21 mouse cellular contexts compared by ENCODE assay signal in the genomic region with DNA sequence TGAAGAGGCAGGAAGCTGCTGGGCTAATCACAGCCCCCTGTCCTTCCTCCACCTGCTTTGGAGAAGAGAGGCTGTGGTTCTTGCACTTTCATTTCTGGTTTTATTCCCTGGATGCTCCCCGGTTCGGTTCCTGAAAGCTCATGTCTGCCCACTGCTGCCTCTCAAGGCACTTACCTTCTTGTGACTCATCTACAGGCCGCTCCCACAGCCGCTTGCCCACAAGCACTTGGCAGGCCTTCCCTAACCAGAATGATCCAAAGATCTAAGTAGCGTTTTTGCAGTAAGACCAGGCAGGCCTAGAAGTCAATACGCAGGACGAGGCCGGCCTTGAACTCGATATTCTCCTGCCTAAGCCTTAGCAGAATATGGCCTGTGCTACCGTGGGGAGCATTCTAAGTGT. TPM values are rescaled to one million over a fixed set of nuclear protein-coding genes. Genes with fewer than 3 reads are reported as not detected.
DNase-seq lines count a peak whose midpoint lies in the region; ATAC-seq and TF ChIP-seq lines count a peak whose summit lies in the region.
"Had no signal": no experiment of that assay in that cellular context is flagged by ENCODE, and none has a peak within 500 bp of the region (broad histone marks: within the 10 kb centered on the region; RNA-seq: fewer than 3 reads in every experiment).

No protein-coding gene starts in this region.

- ATAC-seq in granulocyte monocyte progenitor cell, adult 5-6 weeks (replicated peaks; ENCODE audit: poor library complexity, severe bottlenecking), result peak; percentile 63; the same call in 1 of the 2 replicates
- ATAC-seq in heart, embryonic 12.5 days (ENCODE audit: insufficient number of reproducible peaks, low FRiP score), result no peak
- ATAC-seq in megakaryocyte, adult 5-6 weeks (ENCODE audit: poor library complexity, severe bottlenecking), result no peak
- ATAC-seq: hindbrain, embryonic 16.5 days; intestine, embryonic 16.5 days; midbrain, embryonic 13.5 days had no signal

- H3K4me3 ChIP-seq in gastrocnemius, adult 2 months, result no peak overlapping the region
- no peak overlapping the region for H3K4me3 ChIP-seq in C2C12 (ENCODE audit: insufficient read depth, poor library complexity, severe bottlenecking)
- no peak overlapping the region for H3K4me3 ChIP-seq in heart, embryonic 12.5 days
- H3K4me3 ChIP-seq: midbrain, embryonic 13.5 days had no signal

- no peak overlapping the region for H3ac ChIP-seq in C2C12 (ENCODE audit: control insufficient read depth, insufficient read length, low read depth)

- no peaks in the 10 kb centered on the region for H3K27me3 ChIP-seq in C2C12 (ENCODE audit: control insufficient read depth, insufficient read depth, insufficient read length)
- no peaks in the 10 kb centered on the region for H3K27me3 ChIP-seq in heart, embryonic 12.5 days (replicated peaks)
- H3K27me3 ChIP-seq: midbrain, embryonic 13.5 days had no signal

- no peak overlapping the region for H3K4me2 ChIP-seq in heart, embryonic 12.5 days
- H3K4me2 ChIP-seq: liver, embryonic 11.5 days; lung, embryonic 14.5 days; midbrain, embryonic 13.5 days had no signal

- H3K36me3 ChIP-seq in C2C12 (ENCODE audit: control insufficient read depth, insufficient read depth), result peaks cover under 1% of the 10 kb centered on the region
- H3K36me3 ChIP-seq in heart, embryonic 12.5 days, result peaks cover 35% of the 10 kb centered on the region
- H3K36me3 ChIP-seq: G1E; midbrain, embryonic 13.5 days had no signal

- no peak overlapping the region for H3K27ac ChIP-seq in gastrocnemius, adult 2 months
- no peak overlapping the region for H3K27ac ChIP-seq in heart, embryonic 12.5 days (ENCODE audit: poor library complexity, severe bottlenecking)
- H3K27ac ChIP-seq: midbrain, embryonic 13.5 days had no signal

- intact Hi-C loops in gastrocnemius, adult 2 months (cut with DNase I), result no loop called here

- 0 out of 2 replicates have a peak, but pooled peaks cover 4% of the 10 kb centered on the region for H3K9me3 ChIP-seq in heart, embryonic 12.5 days (replicated peaks)
- H3K9me3 ChIP-seq: G1E; midbrain, embryonic 13.5 days had no signal

- H3K79me3 ChIP-seq in C2C12 (ENCODE audit: low read depth), result peaks cover 13% of the 10 kb centered on the region

- peak; percentile 34 for DNase-seq in gastrocnemius, adult 2 months
- no peak for DNase-seq in gastrocnemius, postnatal 4 days (ENCODE audit: low spot score in 2 of 2)
- DNase-seq in adrenal gland, postnatal 14 days, result peak; percentile 31
- DNase-seq in testis, postnatal 10 days (ENCODE audit: low spot score), result no peak
- DNase-seq: cerebellum, postnatal 10 days; embryo, embryonic 11 days; gastrocnemius, postnatal 36 days; heart, postnatal 36 days; kidney, postnatal 4 days; lung, embryonic 14.5 days; right cerebral cortex, postnatal 14 days; spleen, adult 18-20 months had no signal

- peaks cover 34% of the 10 kb centered on the region for H3K79me2 ChIP-seq in C2C12 (ENCODE audit: control insufficient read depth, insufficient read depth)

- H3K4me1 ChIP-seq in heart, embryonic 12.5 days (replicated peaks), result no peaks in the 10 kb centered on the region
- H3K4me1 ChIP-seq: midbrain, embryonic 13.5 days had no signal

- TF ChIP-seq CTCF in gastrocnemius, adult 2 months (IDR thresholded peaks at IDR 0.05), result no peak
- TF ChIP-seq CTCF in C2C12 (IDR thresholded peaks at IDR 0.05; ENCODE audit: control insufficient read depth, insufficient read depth, insufficient read length), result no peak

- no peak overlapping the region for H3K9ac ChIP-seq in heart, embryonic 12.5 days
- H3K9ac ChIP-seq: lung, embryonic 14.5 days; midbrain, embryonic 13.5 days had no signal

- 83% methylated on average over 10 of the region's 10 CpGs for WGBS in heart, embryonic 12.5 days

TF ChIP-seq in C2C12, 6 proteins besides CTCF, POLR2A, EP300 and RAD21:
- TF ChIP-seq MYOG (IDR thresholded peaks at IDR 0.05; ENCODE audit: control insufficient read depth, extremely low read depth, insufficient read length) (no peak), FOSL1 (IDR thresholded peaks at IDR 0.05; ENCODE audit: insufficient read depth, low read length, poor library complexity, severe bottlenecking) (peak; percentile 47), MAX (IDR thresholded peaks at IDR 0.05) (peak; percentile 55)

RNA-seq across cellular contexts. Expression of a gene that starts 15.3 kb away (rescaled TPM):
- total RNA-seq in gastrocnemius, adult 2 months (2021), result 1 to 10 TPM; 4.3 to 7.2 TPM
- 10 to 100 TPM; 39.1 to 39.5 TPM for total RNA-seq in gastrocnemius, postnatal 4 days (2021)
- polyA plus RNA-seq in C2C12 (2012; fragmentation: generic; extraction: Trizol), result 59.0 TPM
- 43.7 and 44.4 TPM in 2 replicates for total RNA-seq in adrenal gland, postnatal 14 days (2021)
- 3.8 and 5.4 TPM in 2 replicates for total RNA-seq in granulocyte monocyte progenitor cell, adult 5-6 weeks (2014; fragmentation: Nextera tagmentation)
- total RNA-seq in granulocyte monocyte progenitor cell, adult 5-6 weeks (2017), result 1.7 and 4.4 TPM in 2 replicates
- 50.5 and 50.7 TPM in 2 replicates for polyA plus RNA-seq in heart, embryonic 12.5 days (2016; fragmentation: Nextera tagmentation; extraction: Ambion mirVana)
- 1.8 and 2.7 TPM in 2 replicates for total RNA-seq in megakaryocyte, adult 5-6 weeks (2015)
- total RNA-seq in megakaryocyte, adult 5-6 weeks (2017), result 2.0 and 5.2 TPM in 2 replicates

Comparison
In these comparisons a context has a peak if more than half of its experiments do, and no peak if none do; other contexts are left out.
1. DNase-seq: peak in gastrocnemius, adult 2 months (single experiment) and adrenal gland, postnatal 14 days (single experiment); none in gastrocnemius, postnatal 4 days (0 of 2) and testis, postnatal 10 days (single experiment).